Mouse (Mus musculus) testis, postnatal 10 days (tissue): ENCODE data around the gene Nol4l.
A peak's percentile ranks its signal among the peaks of the same experiment; 100 is the strongest.

Experiments
- DNase-seq: peaks from one replicate; pipeline ENCODE4 v3.0.0; 2021; ENCODE audit warnings: low spot score

The Nol4l gene

DNA sequence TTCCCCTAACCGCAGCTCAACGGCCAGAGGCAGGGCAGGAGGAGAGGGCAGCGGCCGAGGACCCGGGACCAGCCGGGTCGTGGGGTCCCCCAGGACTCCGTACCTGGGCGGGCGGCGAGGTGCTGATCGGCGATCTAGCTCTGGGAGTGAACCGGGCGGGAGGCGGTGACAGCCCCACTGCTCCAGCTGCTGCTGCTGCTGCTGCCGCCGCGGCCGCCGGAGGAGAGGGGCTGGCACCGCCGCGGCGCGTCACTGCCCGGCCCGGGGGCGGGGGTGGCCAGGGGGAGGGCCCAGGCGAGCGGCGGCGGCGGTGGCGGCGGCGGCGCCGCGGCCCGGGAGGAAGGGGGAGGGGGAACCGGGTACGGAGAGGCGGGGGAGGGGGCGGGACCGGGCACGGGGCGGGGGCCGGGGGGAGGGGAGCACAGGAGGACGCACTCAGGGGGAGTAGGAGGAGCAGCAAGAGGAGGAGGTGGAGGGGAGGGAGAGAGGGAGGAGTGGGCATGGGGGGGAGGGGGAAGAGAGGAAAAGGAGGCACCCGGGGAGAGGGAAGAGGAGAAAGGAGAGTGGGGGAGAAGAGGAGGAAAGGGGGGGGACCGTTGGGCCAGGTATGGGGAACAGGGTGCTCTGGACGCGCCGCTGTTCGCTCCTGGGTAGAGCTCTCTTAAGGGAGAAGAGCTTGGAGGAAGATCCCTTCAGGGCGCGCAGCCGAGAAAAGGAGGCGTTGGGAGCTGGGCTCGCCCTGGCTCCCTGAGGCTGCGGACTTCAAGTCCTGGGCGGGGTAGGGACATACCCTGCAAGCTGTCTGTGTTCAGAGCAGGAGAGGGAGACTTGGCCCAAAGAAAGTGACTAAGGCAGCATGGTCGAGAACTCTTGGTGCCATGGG, 85.3 kb downstream of the Nol4l start:
- peak; percentile 81 for DNase-seq

DNA sequence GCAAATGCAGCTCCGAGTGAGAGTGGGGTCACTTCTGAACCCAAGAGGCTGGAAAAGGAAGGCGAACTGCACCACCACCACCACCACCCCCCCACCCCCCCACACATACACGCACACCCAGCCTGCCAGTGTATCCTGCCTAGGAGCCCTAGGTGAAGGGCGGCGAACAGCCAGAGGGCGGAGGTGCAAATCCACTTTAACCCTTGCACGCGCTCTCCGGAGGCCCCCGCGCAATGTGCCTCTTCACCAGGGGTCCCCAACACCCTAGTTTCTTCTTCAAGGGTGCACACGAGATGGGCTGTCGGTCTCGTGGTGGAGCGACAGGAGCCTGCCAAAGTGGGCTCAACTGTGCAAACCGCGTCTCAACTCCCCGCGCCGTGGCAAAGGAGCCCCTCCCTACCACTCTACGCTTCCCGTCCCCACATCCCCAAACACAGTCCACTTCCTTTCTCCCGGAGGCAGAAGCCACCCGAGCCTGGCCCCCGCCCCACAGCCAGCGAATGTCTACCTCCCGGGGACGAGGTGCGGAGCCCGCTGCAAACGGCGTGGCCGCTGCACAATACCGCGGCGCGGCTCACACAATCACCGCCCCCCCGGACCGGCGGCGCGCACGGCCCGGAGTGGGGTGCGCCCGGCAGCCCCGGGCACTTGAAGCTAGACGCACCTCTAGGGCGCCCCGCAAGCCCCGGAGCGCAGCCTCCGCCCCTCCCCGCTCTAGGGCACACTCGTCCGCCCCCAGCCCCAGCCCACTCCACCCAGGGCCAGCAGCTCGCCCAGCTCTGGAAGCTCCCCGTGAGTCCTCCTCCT, 86.1 kb downstream of the Nol4l start:
- peak; percentile 71 for DNase-seq

DNA sequence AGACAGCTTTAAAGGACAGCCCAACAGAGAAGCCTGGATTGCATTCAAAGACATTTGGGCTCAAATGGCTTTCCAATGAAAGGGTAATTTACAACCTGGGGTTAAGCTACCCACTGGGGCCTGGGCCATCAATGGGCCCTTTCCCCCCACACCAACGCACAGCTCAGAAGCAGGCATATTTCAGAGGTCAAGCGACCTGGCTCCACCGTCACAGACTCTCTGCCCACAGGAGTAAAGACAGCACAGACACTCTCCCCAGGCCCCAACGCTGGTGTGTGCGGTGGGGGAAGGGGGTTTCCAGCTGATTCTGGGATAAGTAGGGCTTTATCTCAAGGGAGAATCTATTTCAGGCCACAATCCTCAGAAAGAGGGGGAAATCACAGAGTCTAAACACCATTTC, 87.1 kb downstream of the Nol4l start:
- no peak for DNase-seq

DNA sequence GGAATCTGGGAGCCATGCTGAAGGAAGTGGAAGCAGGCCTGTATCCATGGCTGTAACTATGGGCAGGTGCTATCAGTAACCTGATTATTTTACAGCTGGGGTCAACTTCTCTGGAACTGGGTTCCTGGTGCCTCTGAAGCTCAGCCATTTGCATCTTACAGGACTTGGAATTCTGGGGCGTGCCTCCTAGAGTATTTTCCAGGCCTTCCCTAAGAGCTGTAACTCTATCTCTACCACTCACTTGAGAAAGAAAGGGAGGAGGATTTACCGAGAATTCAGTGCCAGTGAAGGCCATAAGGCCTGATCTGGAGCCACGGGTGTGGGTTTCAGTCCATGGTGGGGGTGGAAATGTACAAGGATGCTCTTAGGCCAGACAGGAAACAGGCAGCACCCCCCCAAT, 88.5 kb downstream of the Nol4l start:
- no peak for DNase-seq

DNA sequence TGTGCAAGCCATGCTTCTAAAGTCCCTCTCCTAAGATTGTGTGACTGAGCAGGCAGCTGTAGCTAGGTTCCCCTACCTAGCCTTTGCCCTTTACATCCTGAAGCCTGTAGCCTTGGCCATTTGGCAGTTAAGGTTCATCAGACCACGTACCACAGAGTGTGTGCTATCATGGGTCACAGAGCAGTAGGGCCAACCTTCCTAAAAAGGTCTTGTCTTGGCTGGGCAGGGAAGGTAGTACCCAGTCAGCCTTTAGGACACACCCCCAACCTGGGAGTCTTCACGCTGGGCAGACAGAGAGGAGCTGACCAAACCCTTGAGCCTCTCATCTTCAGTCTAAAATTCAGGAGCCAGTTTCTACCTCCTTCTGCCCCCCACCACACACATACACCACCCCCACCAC, 89.0 kb downstream of the Nol4l start:
- DNase-seq = no peak

DNA sequence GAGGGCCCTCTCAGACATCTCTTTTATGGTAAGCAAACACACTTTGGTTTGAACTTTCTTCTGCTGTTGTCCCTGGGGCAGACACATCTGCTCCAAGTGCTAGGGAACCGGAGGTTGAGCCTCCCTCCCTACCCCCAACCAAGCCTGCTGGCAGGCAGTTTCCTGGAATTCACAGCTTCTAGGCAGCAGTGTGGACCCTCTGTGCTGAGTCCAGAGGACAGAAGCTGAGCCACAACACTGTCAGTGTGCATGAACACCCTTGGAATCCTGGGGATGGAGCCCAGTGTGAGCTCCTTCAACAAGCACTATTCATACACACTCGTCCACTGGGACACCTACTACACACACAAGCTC, 92.5 kb downstream of the Nol4l start:
- DNase-seq = no peak

DNA sequence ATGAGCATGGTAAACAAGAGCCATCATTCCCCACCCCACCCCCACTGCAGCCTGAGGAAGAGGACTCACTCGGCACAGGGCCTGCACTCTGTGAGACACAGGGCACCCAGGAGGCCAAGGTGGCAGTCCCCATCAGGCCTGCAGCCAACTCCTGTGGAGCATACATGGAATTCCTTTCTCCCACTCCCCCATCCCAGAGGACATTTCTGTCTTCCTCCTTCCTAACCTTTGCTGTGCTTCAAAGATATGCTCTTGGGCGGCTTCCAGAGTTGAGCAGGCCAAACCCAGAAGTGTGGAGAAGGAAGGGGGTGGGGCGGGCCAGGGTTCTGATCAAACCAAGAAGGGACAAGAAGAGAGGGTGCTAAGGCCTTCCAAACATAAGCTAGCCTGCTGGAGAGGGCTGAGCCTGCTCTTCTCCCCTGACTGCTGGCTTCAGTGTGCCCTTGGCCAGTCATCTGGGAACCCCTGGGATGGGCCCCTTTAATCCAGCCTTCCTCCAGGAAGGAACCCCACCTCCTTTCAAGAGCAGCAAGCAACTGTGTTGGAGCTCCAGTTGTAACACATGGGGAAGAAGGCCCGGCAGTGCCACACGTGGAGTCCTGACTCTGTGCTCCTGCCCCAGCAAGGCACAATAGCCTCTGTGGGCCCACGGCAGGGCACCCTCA, 93.0 kb downstream of the Nol4l start:
- DNase-seq = peak; percentile 88

DNA sequence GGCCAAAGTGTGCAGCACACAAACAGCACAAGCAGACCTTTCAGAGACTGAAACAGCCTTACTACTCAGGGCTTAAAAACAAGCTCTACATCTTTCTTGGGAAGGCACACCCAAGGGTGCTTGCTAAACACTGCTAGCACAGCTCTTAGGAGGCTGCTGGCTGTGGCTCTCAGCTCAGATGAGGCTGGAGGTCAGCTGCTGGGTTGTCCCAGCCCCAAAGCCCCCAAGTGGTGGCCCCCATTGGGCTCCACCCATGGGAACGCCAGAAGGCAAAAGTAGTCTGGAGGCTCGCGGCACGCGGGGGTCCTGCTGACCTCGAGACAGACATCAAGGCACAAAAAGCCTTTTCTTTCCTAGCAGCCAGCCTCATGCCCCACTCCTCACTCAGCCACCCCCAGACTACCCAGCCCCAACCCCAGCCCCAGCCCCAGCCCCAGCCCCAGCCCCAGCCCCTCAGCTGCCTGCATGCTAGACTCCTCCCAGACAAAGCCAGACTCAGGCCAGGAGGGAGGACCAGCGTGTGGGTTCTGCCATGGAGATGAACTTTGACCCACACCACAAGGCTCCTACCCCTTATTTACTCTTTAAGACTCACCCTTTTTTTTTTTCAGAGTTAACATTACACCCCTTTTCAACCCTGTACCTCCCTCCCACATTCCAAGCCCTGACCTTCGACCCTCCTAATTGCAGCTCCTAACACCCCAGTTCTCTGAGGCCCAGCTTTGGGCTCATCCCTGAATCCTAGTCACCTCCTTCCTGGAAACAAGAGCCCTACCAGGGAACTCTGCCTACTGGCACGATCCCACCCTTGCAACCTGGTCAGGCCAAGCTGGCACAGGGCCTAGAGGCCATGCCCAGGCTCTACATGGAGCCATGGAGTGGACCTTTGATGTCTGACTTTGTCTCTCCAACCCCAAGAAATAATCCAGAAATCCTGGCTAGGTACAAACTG, 94.6 kb downstream of the Nol4l start:
- DNase-seq = no peak

DNA sequence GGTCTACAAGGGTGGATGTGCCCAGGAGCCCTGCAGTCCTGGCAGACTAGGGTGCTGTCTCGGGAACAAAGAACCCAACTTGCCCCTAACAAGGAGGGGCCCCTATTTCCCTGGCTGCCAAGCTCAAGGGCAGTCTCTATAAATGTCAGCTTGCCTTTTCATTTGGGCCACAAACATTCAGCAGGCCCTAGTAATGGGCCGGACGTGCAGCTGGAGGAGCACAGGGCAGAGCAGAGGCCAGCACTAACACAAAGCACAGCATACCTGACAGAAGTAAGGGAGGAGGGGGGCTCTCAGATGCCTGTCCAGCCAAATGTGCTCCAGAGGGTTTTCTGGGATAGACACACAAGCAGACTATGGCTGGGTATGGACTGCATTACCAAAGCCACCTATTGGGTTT, 95.9 kb downstream of the Nol4l start:
- no peak for DNase-seq

DNA sequence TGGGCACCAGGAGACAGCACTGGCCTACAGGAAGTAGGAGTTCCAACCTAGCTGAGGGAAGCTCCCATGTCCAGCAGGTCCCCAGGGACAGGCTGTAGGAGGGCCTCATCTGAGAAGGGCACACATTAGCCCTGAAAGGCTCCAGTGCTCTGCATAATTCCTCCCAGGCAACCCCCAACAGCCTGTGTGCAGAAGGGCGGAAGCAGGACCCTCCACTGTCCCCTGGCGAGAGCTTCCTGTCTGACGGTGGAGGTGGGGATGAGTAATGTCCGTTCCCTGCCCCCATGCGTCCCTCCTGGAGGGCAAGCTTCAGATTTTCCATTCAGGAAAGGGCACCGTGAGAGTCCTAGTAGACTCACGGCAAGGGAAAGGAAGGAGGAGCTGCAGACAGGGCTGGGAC, 97.3 kb downstream of the Nol4l start:
- DNase-seq = no peak

DNA sequence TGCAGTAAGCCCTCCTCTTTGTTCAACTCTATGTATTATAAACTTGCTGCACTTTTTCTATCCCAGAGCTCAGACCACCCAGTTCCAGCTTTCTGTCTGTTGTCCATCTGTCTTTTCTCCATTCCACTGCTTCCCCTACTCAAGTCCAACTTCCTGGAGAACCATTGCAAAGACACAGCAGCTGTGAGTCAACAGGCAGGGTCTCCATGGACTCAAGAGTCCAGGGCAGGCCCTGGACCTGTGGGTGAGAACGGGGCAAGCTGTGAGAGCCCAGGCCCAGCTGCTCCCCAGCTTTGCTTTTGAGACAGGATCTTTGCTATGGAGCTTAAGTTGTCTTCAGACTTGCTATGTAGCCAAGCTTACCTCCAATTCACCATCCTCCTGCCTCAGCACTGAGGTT, 99.2 kb downstream of the Nol4l start:
- DNase-seq = no peak

DNA sequence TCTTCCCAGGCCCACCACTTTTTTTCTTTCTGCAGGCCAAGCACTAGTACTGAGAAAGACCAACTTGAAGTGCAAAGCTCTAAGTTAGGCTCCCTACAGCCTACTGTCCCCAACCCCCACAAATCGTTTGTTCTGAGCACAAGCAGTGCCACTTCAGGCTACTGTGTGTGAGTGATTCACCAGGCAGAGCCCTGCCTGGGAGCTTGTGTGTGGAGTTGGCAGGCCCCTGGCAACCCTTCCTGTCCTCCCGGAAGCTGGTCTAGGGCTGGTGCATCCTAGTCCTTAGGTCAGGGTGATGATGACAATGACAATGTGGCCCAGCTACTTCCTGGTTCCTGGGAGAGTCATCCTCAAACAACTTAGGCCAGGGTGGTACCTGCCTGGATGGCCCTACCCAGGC, 101.3 kb downstream of the Nol4l start:
- DNase-seq = no peak

DNA sequence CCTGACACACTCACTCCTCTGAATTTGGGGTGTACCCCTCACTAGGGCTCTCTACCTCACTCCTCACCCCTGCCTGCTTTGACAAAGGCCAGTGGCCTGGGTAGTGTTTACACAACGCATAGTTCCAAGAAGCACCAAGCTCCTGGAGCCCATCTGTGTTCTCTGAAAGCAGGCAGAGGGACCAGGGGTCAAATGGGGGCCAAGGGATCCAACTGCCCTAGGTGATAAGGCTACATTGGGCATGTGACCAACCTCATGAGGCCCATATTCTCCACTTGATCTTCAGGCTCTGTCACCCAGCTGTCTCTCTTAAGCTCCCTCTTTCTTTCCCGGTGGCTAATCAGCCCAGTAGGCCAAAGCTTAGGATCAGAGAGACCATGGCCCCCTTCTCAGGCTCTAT, 102.8 kb downstream of the Nol4l start:
- DNase-seq = no peak

DNA sequence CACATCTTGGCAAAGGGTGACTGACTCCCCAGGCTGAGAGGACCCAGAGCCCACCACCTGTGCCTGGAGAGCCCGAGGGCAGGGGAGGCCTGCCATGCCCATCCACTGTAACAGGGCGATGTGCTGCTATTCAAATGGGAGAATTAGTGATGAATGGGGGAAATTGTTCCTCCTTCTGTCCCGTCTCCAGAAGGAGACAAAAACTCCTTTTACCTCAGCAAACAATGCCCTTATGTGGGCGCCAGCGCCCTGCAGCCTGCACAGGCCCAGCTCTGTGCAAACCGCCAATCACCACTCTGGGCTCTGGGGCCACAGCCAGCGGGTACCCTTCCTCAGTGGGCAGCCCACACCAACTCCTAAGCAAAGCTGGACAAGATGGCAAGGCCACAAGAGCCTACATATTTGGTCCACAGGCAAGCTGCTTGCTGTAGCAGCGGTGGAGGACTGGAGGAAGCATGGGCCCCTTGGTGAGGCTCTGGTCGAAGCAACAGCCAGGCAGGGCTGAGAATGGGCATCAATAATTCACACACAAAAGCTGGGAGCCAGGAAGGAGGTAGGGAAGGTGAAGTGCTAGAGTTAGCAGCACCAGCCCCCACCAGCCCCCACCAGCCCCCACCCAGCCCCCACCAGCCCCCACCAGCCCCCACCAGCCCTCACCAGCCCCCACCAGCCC, 103.6 kb downstream of the Nol4l start:
- DNase-seq = no peak

DNA sequence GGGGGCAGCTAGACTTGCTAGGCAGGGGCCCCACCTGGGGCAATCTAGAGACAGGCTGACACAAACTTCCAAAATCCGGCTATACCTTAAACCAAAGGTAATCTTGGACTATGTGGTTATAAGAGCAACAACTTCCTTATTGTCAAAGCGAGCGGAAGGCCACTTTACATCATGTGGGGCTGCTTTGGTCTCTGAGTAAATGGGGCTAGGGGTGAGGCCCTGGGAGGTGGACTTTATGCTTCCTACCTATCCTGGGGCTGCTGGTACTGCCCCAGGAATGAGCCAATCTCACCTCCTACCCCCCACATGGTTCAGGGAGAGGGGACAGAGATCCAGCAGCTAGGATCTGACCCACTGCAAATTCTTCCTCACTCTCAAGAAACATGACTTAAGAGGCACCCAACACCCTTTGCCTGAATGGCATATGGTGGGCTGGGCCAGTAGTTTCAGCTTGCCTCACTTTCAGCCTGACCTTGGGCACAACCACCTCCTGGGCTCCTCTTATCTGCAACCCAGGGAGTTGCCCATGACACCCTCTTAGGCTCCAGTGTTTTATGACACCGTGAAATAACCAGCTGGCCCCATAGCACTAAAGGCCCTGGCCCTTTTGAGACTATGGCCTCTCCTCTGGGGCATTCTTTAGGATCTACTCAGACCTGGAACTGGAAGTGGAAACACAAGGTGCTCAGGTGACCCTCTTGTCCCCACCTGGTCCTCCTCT, 104.5 kb downstream of the Nol4l start:
- no peak for DNase-seq

DNA sequence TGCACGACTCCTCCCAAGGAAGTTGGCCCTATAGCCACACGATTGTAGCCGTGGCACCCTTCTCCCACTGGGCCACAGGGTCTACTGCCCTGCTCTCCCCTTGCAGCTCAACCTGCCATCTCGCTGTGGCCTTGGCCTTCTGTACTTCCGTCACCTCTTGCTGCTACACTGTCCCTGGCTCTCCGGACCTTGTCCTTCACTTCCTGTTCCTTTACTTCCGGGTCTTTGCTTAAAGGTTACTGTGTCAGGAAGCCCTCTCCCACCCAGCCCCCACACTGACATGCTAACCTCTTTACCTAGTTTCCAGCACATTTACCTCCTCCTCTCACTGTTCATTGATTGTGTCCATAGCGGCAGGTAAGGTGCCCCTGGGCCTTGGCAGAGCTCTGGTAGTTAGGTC, 105.2 kb downstream of the Nol4l start:
- DNase-seq = no peak

DNA sequence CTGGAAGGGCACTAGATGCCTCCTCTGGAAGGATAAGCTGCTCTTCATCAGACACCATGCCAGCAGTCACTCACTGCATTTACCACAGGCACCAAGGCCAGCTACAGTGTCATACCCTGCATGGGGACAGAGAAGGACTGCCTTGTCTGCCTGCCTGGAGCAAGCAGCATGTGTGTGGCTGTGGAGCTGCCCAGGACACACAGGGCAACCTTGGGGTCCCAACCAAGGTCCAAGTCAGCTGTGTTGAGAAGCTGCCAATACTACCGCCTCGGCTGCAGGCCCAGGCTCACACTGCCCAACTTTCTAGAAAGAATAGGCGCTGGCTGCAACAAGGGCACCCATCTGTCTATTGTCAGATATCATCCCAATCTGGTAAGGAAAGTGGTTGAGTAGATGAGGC, 106.7 kb downstream of the Nol4l start:
- no peak for DNase-seq

DNA sequence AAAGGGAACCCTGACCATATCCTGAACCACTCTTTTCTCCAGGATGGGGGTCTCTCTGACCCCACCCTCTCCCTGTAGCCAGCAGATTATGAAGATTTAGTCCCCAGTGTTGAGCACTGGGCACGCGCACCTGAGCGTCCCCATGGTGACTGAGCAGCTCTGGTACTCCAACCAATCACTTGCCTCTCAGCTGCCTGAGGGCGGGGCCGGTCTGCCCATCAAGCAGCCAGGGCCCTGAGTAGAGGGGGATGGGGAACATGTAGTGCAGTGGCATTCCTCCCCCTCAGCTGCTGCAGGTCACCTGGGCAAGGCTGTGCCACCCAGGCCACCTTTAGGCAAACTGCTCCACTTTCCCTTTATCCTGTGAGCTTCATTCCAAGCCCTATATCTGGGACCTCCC, 107.7 kb downstream of the Nol4l start:
- no peak for DNase-seq

DNA sequence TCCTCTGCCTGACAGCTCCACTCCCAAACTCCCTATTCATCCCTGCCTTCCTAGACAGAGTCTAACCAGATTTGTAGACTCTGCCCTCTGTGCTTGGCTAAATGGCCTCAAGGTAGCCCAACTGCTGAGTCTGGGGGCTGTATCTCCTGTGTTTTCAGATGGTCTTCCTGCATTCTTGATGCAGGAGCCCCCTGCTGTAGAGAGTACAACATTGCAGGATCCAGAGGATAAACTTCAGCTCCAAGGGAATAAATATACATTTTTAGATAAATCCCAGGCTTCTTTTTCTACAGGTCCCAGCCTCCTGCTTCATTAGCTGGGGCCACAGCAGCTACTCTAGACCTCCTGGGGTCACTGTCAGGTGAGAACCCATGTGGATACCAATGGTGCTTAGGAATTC, 108.5 kb downstream of the Nol4l start:
- no peak for DNase-seq

DNA sequence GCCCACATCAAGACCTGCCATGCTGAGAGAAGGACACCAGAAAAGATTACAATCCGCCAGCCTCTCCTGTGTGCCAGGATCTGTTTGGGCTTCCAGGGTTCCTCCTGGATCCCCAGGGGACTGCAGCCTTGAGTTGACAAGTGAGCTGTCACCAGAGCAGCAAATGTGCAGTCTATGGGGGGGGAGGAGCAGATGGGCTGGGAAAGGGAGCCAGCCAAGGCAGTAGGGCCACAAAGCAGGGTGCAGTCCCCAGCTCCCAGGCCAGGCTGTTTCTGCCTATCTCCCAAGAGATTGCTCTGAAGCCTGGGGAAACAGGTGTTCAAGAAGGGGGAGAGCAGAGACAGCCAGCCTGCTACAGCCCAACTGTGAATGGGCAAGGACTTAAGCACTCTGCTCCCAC, 111.4 kb downstream of the Nol4l start:
- DNase-seq = no peak

DNA sequence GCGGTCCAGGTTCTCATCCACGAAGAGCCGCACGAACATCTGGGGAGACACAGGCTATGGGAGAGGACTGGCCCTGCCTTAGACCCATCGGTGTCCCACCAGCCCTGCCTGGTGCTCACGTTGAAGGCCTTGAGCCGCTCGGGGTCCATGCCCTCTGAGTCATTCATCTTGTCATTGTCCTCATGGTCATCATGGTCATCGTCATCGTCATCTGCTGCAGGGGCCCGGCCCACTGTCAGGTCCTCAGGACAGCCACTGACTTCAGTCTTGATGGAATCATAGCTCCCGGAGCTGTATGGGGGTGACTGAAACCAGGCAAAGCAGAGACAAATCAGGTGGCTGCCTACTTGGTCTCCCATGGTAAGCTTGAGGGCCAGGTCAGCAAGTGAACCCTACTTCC, 111.9 kb downstream of the Nol4l start:
- DNase-seq = no peak
